Mouse (Mus musculus) stomach, adult 2 months (tissue): ENCODE data around the gene Hsd3b7. TPM values are rescaled to one million over a fixed set of nuclear protein-coding genes. Genes with fewer than 3 reads are reported as not detected.

Experiments used
- polyA plus RNA-seq: library from polyadenylated mRNA; depleted of rRNA; stranded (reverse); fragments of >200 nt; gene quantifications from 2 replicates; pipeline ENCODE4 v1.2.3, GENCODE M21; 2012; rRNA removed

The Hsd3b7 gene
- 21.9 and 24.6 TPM in 2 replicates for polyA plus RNA-seq

DNA sequence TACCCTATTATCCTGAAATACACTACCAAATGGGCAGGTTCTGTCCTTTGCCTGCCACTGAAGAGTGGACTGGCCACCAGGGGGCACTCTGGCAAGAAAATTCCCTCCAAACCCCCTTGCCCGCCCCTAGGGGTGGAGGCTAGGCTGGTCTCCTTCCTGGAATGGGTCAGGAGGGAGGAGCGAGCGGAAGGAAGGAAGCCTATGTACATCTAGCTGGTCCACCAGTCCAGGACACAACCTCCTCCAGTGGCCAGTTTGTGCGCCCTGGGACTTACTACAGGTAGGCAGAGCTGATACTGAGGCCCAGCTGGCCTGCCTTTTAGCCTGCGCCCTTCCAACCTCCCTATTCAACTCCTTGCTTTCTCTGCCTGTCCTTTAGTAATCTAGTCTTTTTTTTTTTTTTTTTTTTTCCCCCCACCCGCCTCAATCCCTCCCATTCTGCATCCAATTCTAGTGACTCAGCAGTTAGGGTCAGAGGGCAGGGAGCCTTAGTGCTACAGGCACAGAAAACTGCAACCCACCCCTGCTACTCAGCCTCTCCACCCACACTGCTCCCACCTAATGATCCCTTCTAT lies at the start of gene Hsd3b7:
TSS of gene Hsd3b7 (plus strand) at position 170 of the 575 bp plus-strand sequence.

GRCm38 (mm10) chr7:127769651-127770038 lies 30.8 kb upstream of the Hsd3b7 start, which contains the start of gene Orai3:
Orai3 (plus strand) TSS chr7:127769815.

DNA sequence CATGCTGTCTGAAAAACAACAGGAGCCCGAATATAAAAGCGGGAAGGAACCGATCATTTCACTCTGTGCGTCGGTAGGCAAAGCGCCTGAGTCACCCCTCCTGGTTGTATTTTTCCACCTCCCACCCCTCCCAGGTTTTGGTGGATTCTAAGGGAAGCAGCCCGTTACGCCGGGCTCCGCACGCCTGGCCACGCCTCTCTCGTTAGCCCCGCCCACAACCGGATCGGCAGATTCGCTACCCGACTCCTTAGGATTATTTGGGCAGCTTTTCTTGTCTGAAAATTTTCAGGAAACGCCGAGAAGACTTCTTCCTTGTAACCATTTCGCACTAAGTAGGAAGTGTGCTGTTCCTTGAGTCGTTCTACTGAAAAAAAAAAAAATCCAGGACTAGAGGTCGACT lies 24.0 kb upstream of the Hsd3b7 start, which contains the start of gene Setd1a:
TSS of gene Setd1a (plus strand) at position 245 of the 400 bp plus-strand sequence.

GRCm38 (mm10) chr7:127785308-127785707 lies 15.1 kb upstream of the Hsd3b7 start, which contains the start of gene Gm49388:
Gm49388 (plus strand) TSS chr7:127785608.

DNA sequence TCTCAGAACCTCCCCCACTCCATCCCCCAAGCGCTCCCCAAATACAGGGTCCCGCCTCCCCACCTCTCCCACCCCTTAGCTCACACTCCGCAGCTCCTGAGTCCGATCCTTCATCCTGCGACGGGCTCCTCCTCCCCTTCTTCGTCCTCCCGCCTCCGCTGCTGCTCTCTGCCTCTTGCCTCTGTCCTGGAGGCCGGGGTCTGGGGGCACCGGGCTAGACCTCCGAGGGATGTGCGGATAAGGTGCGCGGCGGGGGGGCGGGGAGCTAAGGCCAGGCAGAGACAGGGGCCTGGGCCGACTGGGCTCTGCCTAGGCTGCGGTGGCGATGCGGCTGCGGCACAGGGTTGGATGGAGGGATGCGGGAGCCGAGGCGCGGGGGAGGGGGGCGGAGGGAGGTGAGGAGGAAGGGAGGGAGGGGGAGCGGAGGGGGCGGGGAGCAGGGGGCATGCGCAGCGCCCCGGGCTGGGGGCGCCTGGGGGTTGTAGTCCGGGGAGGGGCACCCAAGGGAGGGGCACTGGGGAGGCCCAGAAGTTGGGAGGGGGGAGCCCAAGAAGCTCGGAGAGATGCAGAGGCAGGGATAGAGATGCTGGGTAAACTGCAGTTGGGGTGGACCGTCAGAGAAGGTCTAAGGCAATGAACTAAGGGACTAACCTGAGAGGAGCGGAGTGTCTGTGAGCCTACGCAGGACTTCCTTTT lies 23.9 kb downstream of the Hsd3b7 start, which contains the start of the genes Stx4a and Stx1b:
TSS of gene Stx4a (plus strand) at position 119 of the 696 bp plus-strand sequence.
TSS of gene Stx1b (minus strand) at position 374 of the 696 bp plus-strand sequence.

Other genes with a start within 250 kb of the Hsd3b7 start
- gene Tmem265, start 239.2 kb upstream of the Hsd3b7 start, polyA plus RNA-seq = 2.9 and 4.0 TPM in 2 replicates
- gene Phkg2, start 227.3 kb upstream of the Hsd3b7 start, polyA plus RNA-seq = 20.4 and 20.7 TPM in 2 replicates
- 1.3 and 1.7 TPM in 2 replicates for gene Ccdc189, start 212.0 kb upstream of the Hsd3b7 start, polyA plus RNA-seq
- gene Rnf40, start 211.8 kb upstream of the Hsd3b7 start, polyA plus RNA-seq = 8.0 and 9.1 TPM in 2 replicates
- gene Zfp629, start 184.8 kb upstream of the Hsd3b7 start, polyA plus RNA-seq = 2.6 and 3.5 TPM in 2 replicates
- gene Bcl7c, start 91.7 kb upstream of the Hsd3b7 start, polyA plus RNA-seq = 20.6 and 22.6 TPM in 2 replicates
- gene Ctf1, start 87.9 kb upstream of the Hsd3b7 start, polyA plus RNA-seq = 20.2 and 35.6 TPM in 2 replicates
- not detected in 2 replicates for gene Ctf2, start 68.4 kb upstream of the Hsd3b7 start, polyA plus RNA-seq
- 22.9 and 30.3 TPM in 2 replicates for gene Fbxl19, start 56.1 kb upstream of the Hsd3b7 start, polyA plus RNA-seq
- gene Orai3, start 30.8 kb upstream of the Hsd3b7 start, polyA plus RNA-seq = 20.9 and 23.7 TPM in 2 replicates
- gene Setd1a, start 23.9 kb upstream of the Hsd3b7 start, polyA plus RNA-seq = 4.1 and 4.5 TPM in 2 replicates
- not detected in 2 replicates for gene Gm49388, start 15.0 kb upstream of the Hsd3b7 start, polyA plus RNA-seq
- 26.6 and 29.8 TPM in 2 replicates for gene Stx4a, start 23.7 kb downstream of the Hsd3b7 start, polyA plus RNA-seq
- gene Stx1b, start 23.9 kb downstream of the Hsd3b7 start, polyA plus RNA-seq = 2.1 and 2.7 TPM in 2 replicates
- gene Zfp646, start 75.6 kb downstream of the Hsd3b7 start, polyA plus RNA-seq = 5.6 and 6.4 TPM in 2 replicates
- gene Zfp668, start 76.2 kb downstream of the Hsd3b7 start, polyA plus RNA-seq = 3.4 TPM in 2 replicates
- gene Prss53, start 90.4 kb downstream of the Hsd3b7 start, polyA plus RNA-seq = 2.9 and 3.2 TPM in 2 replicates
- not detected in 2 replicates for gene Gm21974, start 94.8 kb downstream of the Hsd3b7 start, polyA plus RNA-seq
- 72.4 and 102 TPM in 2 replicates for gene Vkorc1, start 95.0 kb downstream of the Hsd3b7 start, polyA plus RNA-seq
- 75.1 and 76.5 TPM in 2 replicates for gene Bckdk, start 103.5 kb downstream of the Hsd3b7 start, polyA plus RNA-seq
- gene Kat8, start 111.9 kb downstream of the Hsd3b7 start, polyA plus RNA-seq = 4.1 and 4.7 TPM in 2 replicates
- gene Prss8, start 129.5 kb downstream of the Hsd3b7 start, polyA plus RNA-seq = 112 and 116 TPM in 2 replicates
- 10.6 and 11.3 TPM in 2 replicates for gene Prss36, start 146.1 kb downstream of the Hsd3b7 start, polyA plus RNA-seq
- gene Fus, start 166.9 kb downstream of the Hsd3b7 start, polyA plus RNA-seq = 67.4 and 92.5 TPM in 2 replicates
- 87.6 and 101 TPM in 2 replicates for gene Pycard, start 193.3 kb downstream of the Hsd3b7 start, polyA plus RNA-seq
- gene Trim72, start 203.3 kb downstream of the Hsd3b7 start, polyA plus RNA-seq = 4.5 and 4.9 TPM in 2 replicates